Mouse (Mus musculus): ENCODE measurements around the gene Ttyh3. TPM values are rescaled to one million over a fixed set of nuclear protein-coding genes. Genes with fewer than 3 reads are reported as not detected.
"Not testable (repeated sequence)": the region's sequence is repeated elsewhere in the genome, so short reads cannot be mapped to it uniquely, and the experiment has no call there.

Ttyh3 gene
- polyA plus RNA-seq, 1 experiment: 34.8 TPM

GRCm38 (mm10) chr5:140675640-140676039 is 26.8 kb upstream of the Ttyh3 start:
- no peak overlapping the region for H3K4me3 ChIP-seq (replicated peaks; ENCODE audit: control insufficient read depth, low read depth, low read length)
- 89% methylated on average over 11 of the region's 11 CpGs for WGBS
- TF ChIP-seq POLR2A (IDR thresholded peaks at IDR 0.05; ENCODE audit: borderline replicate concordance, control insufficient read depth, low read depth, low read length): no peak
- no peak for TF ChIP-seq CTCF (IDR thresholded peaks at IDR 0.05; ENCODE audit: control insufficient read depth, insufficient read depth, low read length)

GRCm38 (mm10) chr5:140675079-140675478 is 26.2 kb upstream of the Ttyh3 start:
- Histone ChIP-seq H3K4me3 (replicated peaks; ENCODE audit: control insufficient read depth, low read depth, low read length) (no peak overlapping the region), H3K4me1 (ENCODE audit: control insufficient read depth, insufficient read depth, low read length) (no peaks in the 10 kb centered on the region), H3K27ac (ENCODE audit: control insufficient read depth, insufficient read depth, low read depth, low read length, poor library complexity) (no peak overlapping the region)
- TF ChIP-seq POLR2A (IDR thresholded peaks at IDR 0.05; ENCODE audit: borderline replicate concordance, control insufficient read depth, low read depth, low read length): no peak
- TF ChIP-seq CTCF (IDR thresholded peaks at IDR 0.05; ENCODE audit: control insufficient read depth, insufficient read depth, low read length): no peak
- 84% methylated on average over 11 of the region's 11 CpGs for WGBS

More at GRCm38 (mm10) chr5:140675640-140676039, 26.8 kb upstream of the Ttyh3 start:
- Histone ChIP-seq H3K4me1 (ENCODE audit: control insufficient read depth, insufficient read depth, low read length) (no peaks in the 10 kb centered on the region), H3K27ac (ENCODE audit: control insufficient read depth, insufficient read depth, low read depth, low read length, poor library complexity) (no peak overlapping the region)

GRCm38 (mm10) chr5:140674036-140674435 is 25.2 kb upstream of the Ttyh3 start:
- TF ChIP-seq POLR2A (IDR thresholded peaks at IDR 0.05; ENCODE audit: borderline replicate concordance, control insufficient read depth, low read depth, low read length) (no peak), CTCF (IDR thresholded peaks at IDR 0.05; ENCODE audit: control insufficient read depth, insufficient read depth, low read length) (no peak)
- H3K27ac ChIP-seq (ENCODE audit: control insufficient read depth, insufficient read depth, low read depth, low read length, poor library complexity): no peak overlapping the region
- no peaks in the 10 kb centered on the region for H3K4me1 ChIP-seq (ENCODE audit: control insufficient read depth, insufficient read depth, low read length)
- H3K4me3 ChIP-seq (replicated peaks; ENCODE audit: control insufficient read depth, low read depth, low read length): no peak overlapping the region
- 83% methylated on average over 17 of the region's 17 CpGs for WGBS

DNA sequence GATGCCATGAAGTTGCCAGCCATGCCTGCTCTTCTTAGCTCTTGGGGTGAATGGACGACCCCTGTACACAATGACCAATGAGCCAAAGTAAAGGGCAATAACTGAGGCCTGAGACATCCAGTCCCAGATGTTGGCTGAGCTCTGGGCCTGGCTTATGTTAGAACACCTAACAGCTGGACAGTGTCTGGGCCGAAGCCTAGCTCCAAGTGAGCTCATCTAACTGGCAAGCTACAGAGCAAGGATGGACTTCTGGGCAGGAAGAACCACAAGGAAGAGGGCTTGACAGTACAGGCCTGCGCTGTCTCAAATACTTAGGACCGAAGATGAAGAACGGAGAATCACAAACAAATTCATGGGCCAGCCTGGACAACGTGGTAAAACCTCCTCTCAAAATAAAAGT is 23.8 kb upstream of the Ttyh3 start:
- H3K27ac ChIP-seq (ENCODE audit: control insufficient read depth, insufficient read depth, low read depth, low read length, poor library complexity); H3K4me1 ChIP-seq (ENCODE audit: control insufficient read depth, insufficient read depth, low read length); H3K4me3 ChIP-seq (replicated peaks; ENCODE audit: control insufficient read depth, low read depth, low read length): not testable (repeated sequence)
- 87% methylated on average over 6 of the region's 6 CpGs for WGBS

DNA sequence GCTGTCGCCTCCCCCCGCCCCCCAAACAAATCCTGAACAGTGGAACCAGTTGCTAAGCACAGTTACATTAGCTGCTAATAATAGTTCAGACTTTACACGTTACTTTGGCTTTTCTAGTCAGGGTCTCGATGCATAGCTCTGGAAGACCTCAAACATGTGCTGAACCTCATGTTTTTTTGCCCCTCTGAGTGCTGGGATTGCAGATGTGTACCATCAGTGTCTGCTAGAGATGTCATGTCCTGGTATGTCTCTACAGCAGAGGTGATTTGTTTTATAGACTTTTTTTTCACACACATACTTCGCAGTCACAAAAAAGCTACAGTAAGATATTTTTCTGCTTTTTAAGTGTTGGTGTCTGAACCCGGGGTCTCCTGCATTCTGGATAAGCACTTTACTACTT is 23.3 kb upstream of the Ttyh3 start:
- no peaks in the 10 kb centered on the region for H3K4me1 ChIP-seq (ENCODE audit: control insufficient read depth, insufficient read depth, low read length)
- no peak overlapping the region for H3K4me3 ChIP-seq (replicated peaks; ENCODE audit: control insufficient read depth, low read depth, low read length)
- WGBS: 91% methylated on average over 6 of the region's 6 CpGs
- no peak for TF ChIP-seq CTCF (IDR thresholded peaks at IDR 0.05; ENCODE audit: control insufficient read depth, insufficient read depth, low read length)
- TF ChIP-seq POLR2A (IDR thresholded peaks at IDR 0.05; ENCODE audit: borderline replicate concordance, control insufficient read depth, low read depth, low read length): no peak
- no peak overlapping the region for H3K27ac ChIP-seq (ENCODE audit: control insufficient read depth, insufficient read depth, low read depth, low read length, poor library complexity)

DNA sequence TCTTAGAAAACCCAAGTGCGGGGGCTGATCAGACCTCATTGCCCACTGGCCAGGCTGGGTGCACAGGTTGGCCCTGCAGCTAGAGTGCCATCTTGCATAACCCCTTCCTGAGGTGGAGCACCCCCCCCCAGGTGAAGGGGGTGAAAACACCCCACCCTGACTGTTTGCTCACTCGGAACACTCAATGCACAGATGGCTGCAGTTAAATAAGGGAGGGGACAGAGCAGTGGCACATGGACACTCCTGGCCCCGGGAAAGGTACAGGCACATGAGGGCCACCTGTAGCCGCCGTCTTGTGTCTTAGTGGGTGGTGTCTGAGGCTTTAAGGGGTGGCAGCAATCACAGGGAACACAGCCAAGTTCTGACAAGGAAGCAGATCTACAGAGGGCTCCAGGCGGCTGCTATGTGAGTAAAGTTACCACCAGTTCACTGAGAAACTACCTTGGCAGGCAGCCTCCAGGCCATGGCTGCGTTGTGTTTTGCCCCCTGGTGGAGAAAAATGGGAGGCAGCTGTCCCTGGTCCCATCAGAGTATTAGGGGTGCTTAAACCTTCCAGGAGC is 14.9 kb upstream of the Ttyh3 start:
- Histone ChIP-seq H3K4me1 (ENCODE audit: control insufficient read depth, insufficient read depth, low read length) (peaks cover 8% of the 10 kb centered on the region), H3K27ac (ENCODE audit: control insufficient read depth, insufficient read depth, low read depth, low read length, poor library complexity) (peak overlapping the region; percentile 76), H3K4me3 (replicated peaks; ENCODE audit: control insufficient read depth, low read depth, low read length) (no peak overlapping the region)
- peak; percentile 77 for TF ChIP-seq CTCF (IDR thresholded peaks at IDR 0.05; ENCODE audit: control insufficient read depth, insufficient read depth, low read length)
- no peak for TF ChIP-seq POLR2A (IDR thresholded peaks at IDR 0.05; ENCODE audit: borderline replicate concordance, control insufficient read depth, low read depth, low read length)
- WGBS: 14% methylated on average over 7 of the region's 7 CpGs

- Histone ChIP-seq H3K4me1 (ENCODE audit: control insufficient read depth, insufficient read depth, low read length) (peaks cover 8% of the 10 kb centered on the region), H3K4me3 (replicated peaks; ENCODE audit: control insufficient read depth, low read depth, low read length) (peak overlapping the region; percentile 19), H3K27ac (ENCODE audit: control insufficient read depth, insufficient read depth, low read depth, low read length, poor library complexity) (peak overlapping the region; percentile 76)
- TF ChIP-seq POLR2A (IDR thresholded peaks at IDR 0.05; ENCODE audit: borderline replicate concordance, control insufficient read depth, low read depth, low read length) (no peak), CTCF (IDR thresholded peaks at IDR 0.05; ENCODE audit: control insufficient read depth, insufficient read depth, low read length) (no peak)
- WGBS: 29% methylated on average over 17 of the region's 17 CpGs
These were observed 14.1 kb upstream of the Ttyh3 start for GRCm38 (mm10) chr5:140662741-140663592.

DNA sequence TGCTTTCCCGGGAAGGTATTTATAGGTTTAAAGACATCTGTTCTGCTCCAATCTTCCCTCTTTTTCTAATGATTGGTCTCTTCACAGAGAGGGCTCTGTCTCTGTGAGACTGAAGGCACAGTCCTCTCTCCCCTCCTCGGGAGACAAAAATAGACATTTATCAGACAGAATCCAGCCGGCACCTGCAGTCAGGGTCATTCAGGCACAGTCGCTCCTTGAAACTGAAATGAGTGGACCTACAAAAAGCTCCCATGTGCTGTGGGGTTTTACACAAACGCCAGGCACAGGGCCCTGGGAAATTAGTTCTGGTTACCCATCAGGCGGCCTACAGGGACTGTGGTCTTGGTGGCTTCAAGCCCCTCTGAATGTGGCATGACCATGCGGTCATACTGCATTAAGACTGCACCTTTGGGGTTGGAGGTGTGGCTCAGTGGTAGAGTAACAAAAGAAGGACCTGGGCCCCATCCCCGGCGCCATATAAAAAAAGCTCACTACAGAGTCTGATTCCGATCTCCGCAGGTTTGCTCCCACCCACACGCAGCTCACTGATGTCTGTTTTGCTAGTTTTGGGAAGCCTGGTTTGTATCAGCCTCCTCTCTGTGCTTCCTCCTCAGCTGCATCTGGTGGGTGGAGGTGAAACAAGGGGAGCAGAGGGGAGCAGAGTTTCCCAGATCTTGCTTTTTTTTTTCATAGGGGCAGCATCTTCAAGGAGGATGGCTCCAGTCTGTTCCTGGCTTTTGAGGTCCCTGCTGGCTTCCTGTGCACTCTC is 13.2 kb upstream of the Ttyh3 start:
- 60% methylated on average over 12 of the region's 12 CpGs for WGBS
- TF ChIP-seq CTCF (IDR thresholded peaks at IDR 0.05; ENCODE audit: control insufficient read depth, insufficient read depth, low read length) (no peak), POLR2A (IDR thresholded peaks at IDR 0.05; ENCODE audit: borderline replicate concordance, control insufficient read depth, low read depth, low read length) (no peak)
- Histone ChIP-seq H3K4me3 (replicated peaks; ENCODE audit: control insufficient read depth, low read depth, low read length) (peak overlapping the region; percentile 19), H3K27ac (ENCODE audit: control insufficient read depth, insufficient read depth, low read depth, low read length, poor library complexity) (peak overlapping the region; percentile 57), H3K4me1 (ENCODE audit: control insufficient read depth, insufficient read depth, low read length) (peaks cover 8% of the 10 kb centered on the region)
